Mouse (Mus musculus) intestine, postnatal 0 days (tissue): ENCODE results near the gene Stard5. TPM values are rescaled to one million over a fixed set of nuclear protein-coding genes. Genes with fewer than 3 reads are reported as not detected.

Experiments
- ATAC-seq: fragments of 200-750 bp; cut with Nextera tagmentation; 2 replicates; pipeline ENCODE4 v1.8.0; 2017; ENCODE audit warnings: mild to moderate bottlenecking, moderate TSS enrichment, moderate library complexity
- H3K27ac ChIP-seq: fragments of 300-500 bp; sonication (generic); 2 replicates; pipeline ENCODE4 v1.5.1; 2014; ENCODE audit warnings: mild to moderate bottlenecking, low read depth, low read length, moderate library complexity
- H3K27me3 ChIP-seq: fragments of 300-500 bp; sonication (generic); replicated peaks from 2 replicates; pipeline ENCODE4 v1.6.1; 2014; ENCODE audit warnings: low read length, mixed read lengths; ENCODE audit not compliant: control insufficient read depth, insufficient read depth
- H3K36me3 ChIP-seq: fragments of 300-500 bp; sonication (generic); 2 replicates; pipeline ENCODE4 v1.6.1; 2014; ENCODE audit warnings: mild to moderate bottlenecking, moderate library complexity; ENCODE audit not compliant: control insufficient read depth, insufficient read depth
- H3K4me1 ChIP-seq: fragments of 300-500 bp; sonication (generic); replicated peaks from 2 replicates; pipeline ENCODE4 v1.6.1; 2014; ENCODE audit warnings: antibody characterized with exemption, low read length, mixed read lengths; ENCODE audit not compliant: control insufficient read depth, insufficient read depth
- H3K4me2 ChIP-seq: fragments of 300-500 bp; sonication (generic); replicated peaks from 2 replicates; pipeline ENCODE4 v1.6.1; 2014; ENCODE audit warnings: low read depth, mild to moderate bottlenecking, moderate library complexity
- H3K4me3 ChIP-seq: fragments of 300-500 bp; sonication (generic); 2 replicates; pipeline ENCODE4 v1.5.1; 2014; ENCODE audit warnings: low read depth, low read length
- H3K9ac ChIP-seq: fragments of 300-500 bp; sonication (generic); 2 replicates; pipeline ENCODE4 v1.6.1; 2014; ENCODE audit warnings: mild to moderate bottlenecking, low read depth, low read length
- H3K9me3 ChIP-seq: fragments of 300-500 bp; sonication (generic); 2 replicates; pipeline ENCODE4 v1.6.1; 2016; ENCODE audit warnings: mixed run types; ENCODE audit not compliant: control insufficient read depth
- CTCF ChIP-seq: sonication (generic); IDR thresholded peaks from 2 replicates; pipeline ENCODE4 v1.5.1; 2016; ENCODE audit warnings: low read depth, mild to moderate bottlenecking, control low read depth, antibody characterized with exemption, moderate library complexity
- WGBS: fragments of 180-500 bp; shearing (Covaris S2); extraction: QIAGEN DNeasy Blood & Tissue Kit; methylation state at CpG from one replicate; pipeline ENCODE4 v1.1.7; 2014; 5-methylcytosine and 5-hydroxymethylcytosine counted together
- polyA plus RNA-seq: library from polyadenylated mRNA; unstranded; fragments of >200 nt; fragmentation: Nextera tagmentation; extraction: Ambion mirVana; gene quantifications from 2 replicates; pipeline ENCODE4 v1.2.1, GENCODE M21; 2015

The Stard5 gene
- polyA plus RNA-seq, 1 experiment from 2014 or later = 67.6 TPM

DNA sequence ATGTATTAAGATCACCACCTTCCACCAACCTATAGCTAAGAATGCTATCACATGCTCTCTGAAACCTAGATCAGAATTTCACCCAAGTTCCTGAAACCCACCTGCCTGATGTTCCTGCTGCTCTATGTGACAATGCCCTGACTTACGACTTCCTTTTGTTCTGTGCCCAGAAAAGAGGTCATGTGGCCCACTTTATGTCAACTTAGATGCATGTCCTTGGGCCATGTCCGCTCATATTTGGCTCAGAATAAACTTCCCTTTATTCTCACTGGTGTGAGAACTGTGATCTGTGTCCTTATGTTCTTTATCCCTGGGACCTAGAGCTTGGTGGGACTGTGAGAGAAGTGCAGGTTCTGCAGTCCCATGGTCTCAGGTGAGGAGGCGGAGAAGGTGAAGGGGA is 45.5 kb downstream of the Stard5 start:
- Histone ChIP-seq H3K27ac (no peak overlapping the region), H3K4me1 (no peaks in the 10 kb centered on the region), H3K27me3 (no peaks in the 10 kb centered on the region), H3K4me3 (no peak overlapping the region), H3K36me3 (no peaks in the 10 kb centered on the region), H3K9ac (no peak overlapping the region), H3K4me2 (no peak overlapping the region), H3K9me3 (no peaks in the 10 kb centered on the region)
- ATAC-seq = no peak
- 75% methylated on average over 3 of the region's 3 CpGs for WGBS
- TF ChIP-seq CTCF = no peak

DNA sequence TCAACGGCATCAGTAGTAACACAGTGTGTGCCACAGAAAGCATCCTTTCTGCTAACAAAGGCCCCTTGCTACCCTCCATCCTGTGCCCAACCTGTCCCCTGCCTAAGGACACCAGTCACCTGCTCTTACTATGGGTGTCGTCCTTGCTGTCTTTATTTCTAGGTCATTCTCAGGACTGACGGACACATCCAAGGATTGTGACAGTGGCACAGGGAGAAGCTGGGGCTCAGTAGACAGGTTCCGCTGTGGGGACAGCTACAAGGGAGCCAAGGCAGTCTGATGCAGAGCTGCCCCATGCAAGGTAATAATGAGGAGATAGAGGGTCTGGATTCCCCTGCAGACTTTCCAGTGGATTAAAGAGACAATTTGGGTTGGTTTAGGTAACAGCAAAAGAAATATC is 46.7 kb downstream of the Stard5 start:
- no peak overlapping the region for H3K4me3 ChIP-seq
- no peaks in the 10 kb centered on the region for H3K36me3 ChIP-seq
- no peaks in the 10 kb centered on the region for H3K4me1 ChIP-seq
- ATAC-seq = no peak
- H3K27ac ChIP-seq = no peak overlapping the region
- no peak for TF ChIP-seq CTCF
- no peaks in the 10 kb centered on the region for H3K27me3 ChIP-seq
- H3K9ac ChIP-seq = no peak overlapping the region
- WGBS = 87% methylated on average over 4 of the region's 4 CpGs
- no peaks in the 10 kb centered on the region for H3K9me3 ChIP-seq
- no peak overlapping the region for H3K4me2 ChIP-seq

DNA sequence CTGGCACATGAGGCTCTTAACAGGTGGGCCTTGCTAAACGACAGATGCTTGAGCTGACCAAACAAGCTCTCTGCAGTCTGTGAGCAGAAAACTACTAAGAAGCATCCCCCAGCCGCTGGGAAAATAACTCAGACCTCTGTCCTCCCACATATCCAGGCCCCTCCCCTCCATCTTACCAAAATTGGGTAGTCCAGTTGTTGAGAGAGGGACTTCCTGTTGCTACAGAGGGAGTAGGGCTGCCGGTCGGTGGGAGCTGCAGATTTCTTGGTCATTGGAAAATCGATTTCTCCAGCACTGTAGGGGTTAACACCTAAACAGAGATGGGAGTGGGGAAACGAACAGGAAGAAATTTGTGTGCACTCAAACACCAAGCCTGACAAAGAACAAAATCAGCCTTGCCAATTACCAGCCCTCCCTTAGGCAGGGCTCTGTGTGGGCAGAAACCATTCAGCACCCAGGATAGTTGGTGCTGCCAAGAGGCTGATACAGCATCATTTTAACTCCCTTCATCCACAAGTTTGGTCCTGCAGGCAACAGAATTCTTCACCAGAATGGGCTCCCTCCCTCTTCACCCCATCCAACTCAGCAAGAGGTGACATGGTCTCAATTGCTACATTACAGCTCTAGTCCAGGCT is 51.0 kb downstream of the Stard5 start:
- Histone ChIP-seq H3K4me1 (no peaks in the 10 kb centered on the region), H3K4me3 (no peak overlapping the region), H3K4me2 (no peak overlapping the region), H3K9me3 (no peaks in the 10 kb centered on the region), H3K27me3 (no peaks in the 10 kb centered on the region), H3K9ac (no peak overlapping the region), H3K27ac (no peak overlapping the region), H3K36me3 (no peaks in the 10 kb centered on the region)
- TF ChIP-seq CTCF = no peak
- 35% methylated on average over 6 of the region's 6 CpGs for WGBS
- no peak for ATAC-seq

DNA sequence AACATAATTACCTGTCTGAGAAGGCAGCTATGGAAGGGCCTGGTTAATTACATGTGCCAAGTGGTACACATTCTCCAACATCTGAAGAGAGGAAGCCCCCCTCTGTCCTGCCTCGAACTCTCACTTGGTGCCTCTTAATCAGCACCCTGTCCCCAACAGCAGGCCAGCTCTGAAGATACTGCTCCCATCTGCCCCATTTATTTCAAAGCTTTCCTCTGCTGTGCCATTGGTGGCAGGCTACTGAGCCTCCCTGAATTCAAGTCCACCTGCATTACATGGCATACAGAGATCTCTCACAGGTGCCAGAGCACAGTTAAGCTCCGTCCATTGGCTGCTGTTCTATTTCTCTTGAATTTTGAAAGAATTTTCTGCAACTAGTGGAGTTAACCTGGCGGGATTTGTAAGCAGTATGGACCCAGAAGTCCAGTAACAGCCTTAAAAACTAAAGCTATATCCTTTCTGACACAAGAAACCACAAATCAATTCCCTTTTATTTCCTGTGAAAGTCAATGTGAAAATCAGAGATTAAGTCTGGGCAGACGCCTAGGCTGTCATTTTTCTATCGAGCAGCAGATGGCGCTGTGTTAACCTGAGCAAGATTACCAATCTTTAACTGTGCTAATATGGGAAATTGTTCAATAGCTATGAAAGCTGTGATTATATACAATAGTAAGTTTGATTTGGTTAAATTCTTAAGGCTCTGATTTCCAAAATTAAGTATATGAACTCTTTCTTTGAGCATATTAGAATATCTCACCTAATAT is 63.9 kb downstream of the Stard5 start:
- H3K27me3 ChIP-seq = no peaks in the 10 kb centered on the region
- H3K4me3 ChIP-seq = no peak overlapping the region
- peak; percentile 81 for TF ChIP-seq CTCF
- no peaks in the 10 kb centered on the region for H3K36me3 ChIP-seq
- no peaks in the 10 kb centered on the region for H3K9me3 ChIP-seq
- 31% methylated on average over 6 of the region's 6 CpGs for whole genome bisulfite sequencing
- H3K4me2 ChIP-seq = no peak overlapping the region
- ATAC-seq = no peak
- H3K27ac ChIP-seq = no peak overlapping the region
- H3K4me1 ChIP-seq = no peaks in the 10 kb centered on the region
- H3K9ac ChIP-seq = no peak overlapping the region

DNA sequence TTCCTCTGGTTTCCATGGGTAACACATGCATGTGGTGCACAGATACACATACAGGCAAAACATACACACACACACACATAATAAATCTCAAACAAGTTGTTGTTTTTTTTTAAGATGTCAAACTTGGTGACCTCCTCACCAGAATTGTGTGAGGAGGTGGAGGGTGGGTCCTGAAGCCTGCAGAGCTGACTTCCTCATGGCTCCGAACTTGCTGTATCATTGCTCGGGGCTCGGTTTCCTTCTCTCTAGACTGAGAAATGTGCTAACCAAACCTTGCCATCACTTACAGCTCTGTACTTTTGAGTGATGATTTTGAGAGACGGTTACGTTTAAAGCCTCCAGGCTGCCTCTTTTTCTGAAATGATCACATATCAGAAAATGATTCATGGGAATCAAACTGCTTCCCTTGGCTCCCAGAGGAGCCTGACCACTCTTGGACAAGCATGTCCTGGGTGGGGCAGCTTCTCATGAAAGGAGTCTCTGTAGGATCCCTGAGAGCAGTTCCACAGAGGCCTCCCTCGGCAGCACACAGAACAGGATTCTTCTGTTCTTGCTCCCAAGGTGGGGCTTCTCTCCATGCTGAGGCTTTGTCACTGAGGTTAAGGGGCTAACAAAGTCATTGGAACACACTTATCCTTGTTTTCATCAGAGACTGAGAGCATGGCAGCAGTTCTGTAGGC is 67.4 kb downstream of the Stard5 start:
- no peak for ATAC-seq
- H3K27ac ChIP-seq = no peak overlapping the region
- H3K4me2 ChIP-seq = no peak overlapping the region
- whole genome bisulfite sequencing = 75% methylated on average over 6 of the region's 6 CpGs
- H3K9me3 ChIP-seq = no peaks in the 10 kb centered on the region
- H3K36me3 ChIP-seq = no peaks in the 10 kb centered on the region
- no peaks in the 10 kb centered on the region for H3K4me1 ChIP-seq
- H3K4me3 ChIP-seq = no peak overlapping the region
- H3K27me3 ChIP-seq = no peaks in the 10 kb centered on the region
- no peak overlapping the region for H3K9ac ChIP-seq
- TF ChIP-seq CTCF = no peak

Other genes with a start within 250 kb of the Stard5 start
- gene Tmc3, start 47.0 kb upstream of the Stard5 start, polyA plus RNA-seq = 1.1 and 1.4 TPM in 2 replicates
- gene Il16, start 113.8 kb downstream of the Stard5 start, polyA plus RNA-seq = 2.5 and 2.9 TPM in 2 replicates
- gene Cfap161, start 162.9 kb downstream of the Stard5 start, polyA plus RNA-seq = not detected in 2 replicates